Mouse (Mus musculus): ENCODE measurements around the gene Akna. TPM values are rescaled to one million over a fixed set of nuclear protein-coding genes. Genes with fewer than 3 reads are reported as not detected.

The Akna gene
- polyA plus RNA-seq, 1 experiment from 2014 or later, result 21.0 TPM

DNA sequence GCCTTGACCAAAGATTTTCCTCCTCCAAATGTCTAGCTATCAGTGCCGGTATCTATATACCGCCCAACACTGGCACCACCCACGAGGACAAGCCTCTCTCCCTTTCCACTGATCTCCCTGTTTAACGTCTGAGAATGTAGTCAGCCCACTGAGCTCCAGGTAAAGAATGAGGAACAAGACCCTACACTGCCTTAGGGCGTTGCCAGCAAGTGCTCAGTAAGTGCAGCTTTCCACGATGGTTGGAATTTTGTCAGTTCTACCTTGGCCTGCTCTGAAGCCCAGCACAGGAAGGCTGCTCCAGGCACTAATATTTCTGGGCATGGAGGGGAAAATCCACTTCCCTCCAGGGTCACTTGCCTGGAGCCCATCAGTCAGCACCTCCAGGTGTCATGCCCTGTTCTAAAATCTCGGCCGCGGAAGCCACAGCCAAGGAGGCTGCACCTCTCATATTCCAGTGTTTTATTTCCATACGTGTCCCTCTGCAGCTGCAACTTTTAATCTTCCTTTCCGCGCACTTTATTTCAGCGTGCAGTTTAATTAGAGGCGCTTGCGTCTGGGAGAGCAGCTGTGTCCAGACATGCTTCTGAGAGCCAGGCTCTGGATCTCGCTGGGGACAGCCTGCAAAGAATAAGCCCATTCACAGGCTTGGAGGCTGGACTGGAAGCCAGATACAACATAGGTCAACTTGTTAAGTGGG lies 34.1 kb upstream of the Akna start:
- WGBS, result 84% methylated on average over 16 of the region's 16 CpGs
- no peaks in the 10 kb centered on the region for H3K36me3 ChIP-seq (ENCODE audit: control insufficient read depth, insufficient read depth, low read length)
- H3K27me3 ChIP-seq (ENCODE audit: control insufficient read depth, insufficient read depth, low read length), result no peaks in the 10 kb centered on the region
- H3K4me2 ChIP-seq (ENCODE audit: low read depth, low read length, severe bottlenecking), result no peak overlapping the region
- H3K9me3 ChIP-seq (ENCODE audit: control insufficient read depth, low read length), result no peaks in the 10 kb centered on the region
- no peak overlapping the region for H3K4me3 ChIP-seq (ENCODE audit: low read depth, low read length)
- DNase-seq (ENCODE audit: low spot score) (no peak), ATAC-seq (replicated peaks; ENCODE audit: low FRiP score) (no peak)
- H3K27ac ChIP-seq (ENCODE audit: low read depth, low read length), result no peak overlapping the region
- no peaks in the 10 kb centered on the region for H3K4me1 ChIP-seq (replicated peaks; ENCODE audit: control insufficient read depth, insufficient read depth, low read length)
- H3K9ac ChIP-seq (ENCODE audit: low read length), result no peak overlapping the region

DNA sequence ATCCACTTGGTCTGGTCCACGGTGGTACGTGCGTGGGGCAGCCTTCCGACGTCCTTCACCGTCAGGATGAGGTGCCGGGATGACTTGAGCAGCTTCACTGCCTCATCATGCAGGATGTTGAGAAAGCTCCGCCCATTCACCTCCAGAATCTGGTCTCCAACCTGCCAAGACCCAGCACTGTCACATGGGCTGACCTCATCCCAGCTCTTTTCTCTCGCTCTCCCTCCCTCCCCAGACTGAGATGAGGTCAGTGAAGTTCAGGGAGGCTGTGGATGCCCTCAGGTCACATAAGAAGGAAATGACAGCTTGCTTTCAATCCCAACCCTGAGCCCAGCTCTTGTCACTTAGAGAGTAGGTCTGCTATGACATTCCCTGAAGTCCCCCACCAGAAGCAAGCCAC lies 32.2 kb upstream of the Akna start:
- H3K36me3 ChIP-seq (ENCODE audit: control insufficient read depth, insufficient read depth, low read length), result no peaks in the 10 kb centered on the region; the same call in 1 of the 2 replicates
- 80% methylated on average over 9 of the region's 9 CpGs for whole genome bisulfite sequencing
- no peak for ATAC-seq (replicated peaks; ENCODE audit: low FRiP score)

DNA sequence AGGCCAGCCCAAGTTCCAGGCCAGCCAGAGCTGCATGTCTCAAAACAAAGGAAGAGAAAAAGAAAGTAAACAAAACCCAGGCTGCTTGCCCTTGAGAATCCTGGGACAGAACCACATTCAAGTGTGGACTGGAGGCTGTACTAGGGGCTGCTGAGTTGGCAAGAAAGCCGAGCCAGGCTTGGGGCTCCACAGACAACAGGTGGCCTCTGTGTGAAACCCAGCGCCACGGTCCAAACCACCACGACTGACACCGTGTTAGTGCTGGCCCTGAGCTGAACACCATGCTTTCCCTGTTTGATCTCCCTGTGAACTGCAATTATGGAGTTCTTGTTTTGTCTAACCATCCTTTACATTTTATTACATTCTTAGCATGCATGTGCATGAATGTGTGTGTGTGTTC lies 27.9 kb upstream of the Akna start:
- H3K4me2 ChIP-seq (ENCODE audit: low read depth, low read length, severe bottlenecking), result no peak overlapping the region
- WGBS, result 88% methylated on average over 5 of the region's 5 CpGs
- no peak overlapping the region for H3K4me3 ChIP-seq (ENCODE audit: low read depth, low read length)
- no peak for DNase-seq (ENCODE audit: low spot score)
- H3K27ac ChIP-seq (ENCODE audit: low read depth, low read length), result no peak overlapping the region
- no peaks in the 10 kb centered on the region; the same call in 1 of the 2 replicates for H3K36me3 ChIP-seq (ENCODE audit: control insufficient read depth, insufficient read depth, low read length)
- H3K4me1 ChIP-seq (replicated peaks; ENCODE audit: control insufficient read depth, insufficient read depth, low read length), result no peaks in the 10 kb centered on the region
- no peaks in the 10 kb centered on the region for H3K27me3 ChIP-seq (ENCODE audit: control insufficient read depth, insufficient read depth, low read length)
- no peak for ATAC-seq (replicated peaks; ENCODE audit: low FRiP score)
- H3K9me3 ChIP-seq (ENCODE audit: control insufficient read depth, low read length), result no peaks in the 10 kb centered on the region
- H3K9ac ChIP-seq (ENCODE audit: low read length), result no peak overlapping the region

More for the DNA sequence above, 32.2 kb upstream of the Akna start:
- no peak overlapping the region for H3K4me3 ChIP-seq (ENCODE audit: low read depth, low read length)
- no peak for DNase-seq (ENCODE audit: low spot score)
- no peak overlapping the region for H3K27ac ChIP-seq (ENCODE audit: low read depth, low read length)
- no peak overlapping the region for H3K9ac ChIP-seq (ENCODE audit: low read length)
- no peaks in the 10 kb centered on the region for H3K27me3 ChIP-seq (ENCODE audit: control insufficient read depth, insufficient read depth, low read length)
- no peaks in the 10 kb centered on the region for H3K4me1 ChIP-seq (replicated peaks; ENCODE audit: control insufficient read depth, insufficient read depth, low read length)
- H3K9me3 ChIP-seq (ENCODE audit: control insufficient read depth, low read length), result no peaks in the 10 kb centered on the region
- H3K4me2 ChIP-seq (ENCODE audit: low read depth, low read length, severe bottlenecking), result no peak overlapping the region

DNA sequence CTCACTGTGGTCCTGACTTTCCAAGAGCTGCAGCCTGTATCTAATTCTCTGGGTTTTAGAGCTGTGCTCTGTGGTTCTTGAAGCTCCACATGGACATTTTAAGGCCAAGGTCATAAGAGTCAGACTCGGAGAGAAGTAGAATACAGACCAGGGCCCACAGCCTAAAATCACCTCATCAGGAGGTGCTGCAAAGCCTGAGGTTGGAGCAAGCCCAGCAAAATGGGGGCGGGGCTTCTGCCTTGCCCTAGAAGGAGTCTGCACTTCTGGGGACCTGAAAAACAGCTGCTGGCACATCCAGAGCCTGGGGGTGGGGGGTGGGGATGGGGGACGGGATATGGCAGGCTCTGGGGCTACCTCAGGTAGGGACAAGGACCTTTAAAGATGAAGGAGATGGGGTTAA lies 27.2 kb upstream of the Akna start:
- Histone ChIP-seq H3K4me3 (ENCODE audit: low read depth, low read length) (no peak overlapping the region), H3K36me3 (ENCODE audit: control insufficient read depth, insufficient read depth, low read length) (no peaks in the 10 kb centered on the region; the same call in 1 of the 2 replicates), H3K9ac (ENCODE audit: low read length) (no peak overlapping the region), H3K27ac (ENCODE audit: low read depth, low read length) (no peak overlapping the region), H3K27me3 (ENCODE audit: control insufficient read depth, insufficient read depth, low read length) (no peaks in the 10 kb centered on the region), H3K4me1 (replicated peaks; ENCODE audit: control insufficient read depth, insufficient read depth, low read length) (no peaks in the 10 kb centered on the region), H3K4me2 (ENCODE audit: low read depth, low read length, severe bottlenecking) (no peak overlapping the region), H3K9me3 (ENCODE audit: control insufficient read depth, low read length) (no peaks in the 10 kb centered on the region)
- DNase-seq (ENCODE audit: low spot score), result no peak
- no peak for ATAC-seq (replicated peaks; ENCODE audit: low FRiP score)
- WGBS, result 52% methylated on average over 3 of the region's 3 CpGs

DNA sequence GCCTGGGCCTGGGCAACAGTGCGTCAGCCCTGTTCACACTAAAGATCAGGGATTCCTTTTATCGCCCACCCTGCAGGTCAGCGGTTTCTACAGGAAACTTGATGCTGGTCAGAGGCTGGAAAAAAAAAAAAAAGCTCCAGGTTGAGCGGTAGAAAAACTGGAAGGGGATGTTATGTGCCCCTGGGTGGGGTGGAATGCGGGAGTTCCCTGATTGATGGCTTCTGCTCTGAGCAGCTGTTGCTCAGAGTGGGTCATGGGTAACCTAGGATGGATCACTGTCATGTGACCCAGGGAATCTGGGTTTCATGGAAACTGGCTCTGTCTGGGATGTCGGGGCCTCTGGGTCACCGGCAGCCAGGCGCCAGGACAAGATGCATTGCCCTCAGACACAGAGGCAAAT lies 23.2 kb upstream of the Akna start:
- DNase-seq (ENCODE audit: low spot score) (no peak), ATAC-seq (replicated peaks; ENCODE audit: low FRiP score) (no peak)
- no peaks in the 10 kb centered on the region; the same call in 1 of the 2 replicates for H3K36me3 ChIP-seq (ENCODE audit: control insufficient read depth, insufficient read depth, low read length)
- no peak overlapping the region for H3K27ac ChIP-seq (ENCODE audit: low read depth, low read length)
- no peaks in the 10 kb centered on the region for H3K27me3 ChIP-seq (ENCODE audit: control insufficient read depth, insufficient read depth, low read length)
- no peaks in the 10 kb centered on the region for H3K9me3 ChIP-seq (ENCODE audit: control insufficient read depth, low read length)
- no peak overlapping the region for H3K4me3 ChIP-seq (ENCODE audit: low read depth, low read length)
- no peak overlapping the region for H3K4me2 ChIP-seq (ENCODE audit: low read depth, low read length, severe bottlenecking)
- no peaks in the 10 kb centered on the region for H3K4me1 ChIP-seq (replicated peaks; ENCODE audit: control insufficient read depth, insufficient read depth, low read length)
- WGBS, result 80% methylated on average over 8 of the region's 8 CpGs
- H3K9ac ChIP-seq (ENCODE audit: low read length), result no peak overlapping the region

DNA sequence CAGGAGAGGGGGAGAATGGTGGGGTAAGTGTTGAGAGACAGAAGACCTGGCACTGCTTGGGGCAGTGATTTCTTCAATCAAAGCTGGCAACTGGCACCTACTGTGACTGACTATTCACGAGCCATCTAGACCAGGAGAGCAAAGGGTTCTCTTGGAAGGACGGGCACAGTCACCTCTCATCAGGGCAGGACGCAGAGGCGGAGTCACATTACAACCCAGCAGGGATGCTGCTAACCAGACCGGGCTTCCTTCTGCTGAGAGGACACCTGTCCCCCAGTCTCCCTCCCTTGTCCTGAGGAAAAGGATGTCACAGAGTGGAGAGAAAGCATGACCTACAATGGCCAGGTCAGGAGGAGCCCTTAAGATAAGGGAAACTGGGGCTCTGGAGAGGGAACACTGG lies 20.7 kb upstream of the Akna start:
- WGBS, result 28% methylated on average over 5 of the region's 5 CpGs
- no peak overlapping the region for H3K4me2 ChIP-seq (ENCODE audit: low read depth, low read length, severe bottlenecking)

DNA sequence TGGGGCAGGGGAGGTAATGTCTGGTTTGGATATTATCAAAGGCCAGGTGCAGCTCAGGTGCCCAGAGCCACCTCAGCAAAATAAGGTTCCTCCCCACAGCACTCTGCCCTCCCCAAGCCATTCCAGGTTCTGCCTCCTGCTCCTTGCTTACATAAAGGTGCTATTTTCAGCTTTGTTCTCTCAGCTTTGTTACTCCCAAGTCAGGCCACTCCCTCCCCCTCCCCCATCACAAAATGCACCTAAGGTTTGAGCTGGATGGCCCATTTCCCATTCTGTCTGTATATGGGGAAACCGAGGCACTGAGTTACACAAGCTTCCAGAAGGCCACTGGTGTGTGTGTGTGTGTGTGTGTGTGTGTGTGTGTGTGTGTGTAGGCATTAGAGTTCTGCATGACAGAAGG lies 20.1 kb upstream of the Akna start:
- Histone ChIP-seq H3K36me3 (ENCODE audit: control insufficient read depth, insufficient read depth, low read length) (no peaks in the 10 kb centered on the region), H3K9ac (ENCODE audit: low read length) (no peak overlapping the region), H3K4me3 (ENCODE audit: low read depth, low read length) (no peak overlapping the region), H3K9me3 (ENCODE audit: control insufficient read depth, low read length) (no peaks in the 10 kb centered on the region), H3K4me2 (ENCODE audit: low read depth, low read length, severe bottlenecking) (no peak overlapping the region), H3K27ac (ENCODE audit: low read depth, low read length) (no peak overlapping the region), H3K4me1 (replicated peaks; ENCODE audit: control insufficient read depth, insufficient read depth, low read length) (no peaks in the 10 kb centered on the region), H3K27me3 (ENCODE audit: control insufficient read depth, insufficient read depth, low read length) (no peaks in the 10 kb centered on the region)
- no peak for DNase-seq (ENCODE audit: low spot score)
- no peak for ATAC-seq (replicated peaks; ENCODE audit: low FRiP score)
- 85% methylated on average over 1 of the region's 1 CpGs for WGBS

More for the DNA sequence above, 20.7 kb upstream of the Akna start:
- Histone ChIP-seq H3K27ac (ENCODE audit: low read depth, low read length) (no peak overlapping the region), H3K9ac (ENCODE audit: low read length) (no peak overlapping the region), H3K36me3 (ENCODE audit: control insufficient read depth, insufficient read depth, low read length) (no peaks in the 10 kb centered on the region), H3K9me3 (ENCODE audit: control insufficient read depth, low read length) (no peaks in the 10 kb centered on the region), H3K4me3 (ENCODE audit: low read depth, low read length) (no peak overlapping the region), H3K4me1 (replicated peaks; ENCODE audit: control insufficient read depth, insufficient read depth, low read length) (no peaks in the 10 kb centered on the region), H3K27me3 (ENCODE audit: control insufficient read depth, insufficient read depth, low read length) (no peaks in the 10 kb centered on the region)
- ATAC-seq (replicated peaks; ENCODE audit: low FRiP score) (no peak), DNase-seq (ENCODE audit: low spot score) (no peak)

DNA sequence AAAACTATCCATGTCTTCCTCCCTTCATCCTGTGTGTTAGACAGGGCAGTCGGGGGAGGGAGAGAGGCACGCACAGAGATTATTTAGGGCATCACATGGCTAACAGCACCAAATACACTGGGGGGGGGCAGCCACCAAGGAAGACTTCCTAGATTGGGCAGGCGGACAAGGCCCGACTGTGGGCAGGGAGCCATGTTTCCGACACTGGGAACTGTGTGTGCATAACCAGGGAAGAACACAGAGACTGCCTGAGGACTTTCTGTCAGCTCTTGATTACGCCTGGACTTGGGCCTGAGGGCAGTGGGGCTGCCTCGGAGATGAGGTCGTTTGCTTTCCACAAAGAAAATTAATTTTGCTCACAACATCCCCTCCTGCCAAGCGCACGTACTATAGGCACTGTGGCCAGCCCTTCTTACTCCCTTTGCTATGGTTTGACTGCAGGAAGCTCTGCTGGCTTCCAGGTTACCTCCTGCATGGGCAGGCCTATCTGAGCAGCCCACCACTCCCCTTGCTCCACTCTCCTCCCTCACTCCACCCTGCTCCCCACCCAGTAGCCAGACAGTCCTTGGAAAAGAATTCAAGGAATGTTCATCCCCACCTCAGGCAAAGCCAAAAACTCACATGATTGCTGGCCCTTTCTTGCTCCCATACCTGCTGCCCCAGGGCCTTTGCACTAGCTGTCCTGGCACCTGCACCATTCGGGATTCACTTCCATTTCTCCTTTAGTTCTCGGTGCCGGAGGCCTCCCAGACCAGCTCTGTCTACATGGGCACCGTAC lies 17.2 kb upstream of the Akna start:
- Histone ChIP-seq H3K4me2 (ENCODE audit: low read depth, low read length, severe bottlenecking) (no peak overlapping the region), H3K27ac (ENCODE audit: low read depth, low read length) (no peak overlapping the region), H3K9ac (ENCODE audit: low read length) (no peak overlapping the region; the same call in 1 of the 2 replicates), H3K36me3 (ENCODE audit: control insufficient read depth, insufficient read depth, low read length) (no peaks in the 10 kb centered on the region), H3K9me3 (ENCODE audit: control insufficient read depth, low read length) (no peaks in the 10 kb centered on the region), H3K27me3 (ENCODE audit: control insufficient read depth, insufficient read depth, low read length) (no peaks in the 10 kb centered on the region), H3K4me1 (replicated peaks; ENCODE audit: control insufficient read depth, insufficient read depth, low read length) (peaks cover 4% of the 10 kb centered on the region; the same call in 1 of the 2 replicates), H3K4me3 (ENCODE audit: low read depth, low read length) (no peak overlapping the region)
- WGBS, result 65% methylated on average over 14 of the region's 14 CpGs
- peak; percentile 47 for DNase-seq (ENCODE audit: low spot score)
- no peak for ATAC-seq (replicated peaks; ENCODE audit: low FRiP score)

Data from forebrain, embryonic 11.5 days (tissue).